Mouse (Mus musculus): Measurements from ENCODE around the gene Kdm8. TPM values are rescaled to one million over a fixed set of nuclear protein-coding genes. Genes with fewer than 3 reads are reported as not detected.

Gene Kdm8
- polyA plus RNA-seq, 1 experiment from 2014 or later: 8.4 TPM

DNA sequence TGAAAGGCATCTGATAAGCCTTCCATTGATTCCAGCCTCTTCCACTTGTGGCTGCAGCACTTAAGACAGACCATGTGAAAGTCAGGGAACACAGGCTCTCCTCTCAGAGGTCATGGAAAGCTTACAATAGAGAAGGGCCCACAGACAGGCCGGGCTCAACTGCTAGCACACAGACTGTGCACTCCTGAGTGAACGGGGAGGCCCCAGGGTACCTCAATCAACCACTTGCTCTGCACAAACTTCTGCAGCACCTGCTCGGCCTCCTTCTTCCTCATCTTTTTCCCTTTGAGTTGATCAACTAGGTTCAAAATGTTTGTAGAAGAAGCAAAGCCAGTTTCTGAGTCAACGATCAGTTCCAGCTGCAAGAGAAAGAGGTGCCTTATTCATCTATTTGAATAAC is 26.4 kb downstream of the Kdm8 start:
- H3K27me3 ChIP-seq: no peaks in the 10 kb centered on the region
- no peak overlapping the region for H3K4me3 ChIP-seq
- no peaks in the 10 kb centered on the region for H3K9me3 ChIP-seq (replicated peaks)
- H3K4me1 ChIP-seq: peaks cover 19% of the 10 kb centered on the region
- 94% methylated on average over 4 of the region's 4 CpGs for WGBS
- H3K36me3 ChIP-seq (ENCODE audit: poor library complexity, severe bottlenecking): peaks cover 48% of the 10 kb centered on the region
- H3K4me2 ChIP-seq: no peak overlapping the region
- no peak overlapping the region for H3K27ac ChIP-seq
- no peak for ATAC-seq
- no peak overlapping the region for H3K9ac ChIP-seq

DNA sequence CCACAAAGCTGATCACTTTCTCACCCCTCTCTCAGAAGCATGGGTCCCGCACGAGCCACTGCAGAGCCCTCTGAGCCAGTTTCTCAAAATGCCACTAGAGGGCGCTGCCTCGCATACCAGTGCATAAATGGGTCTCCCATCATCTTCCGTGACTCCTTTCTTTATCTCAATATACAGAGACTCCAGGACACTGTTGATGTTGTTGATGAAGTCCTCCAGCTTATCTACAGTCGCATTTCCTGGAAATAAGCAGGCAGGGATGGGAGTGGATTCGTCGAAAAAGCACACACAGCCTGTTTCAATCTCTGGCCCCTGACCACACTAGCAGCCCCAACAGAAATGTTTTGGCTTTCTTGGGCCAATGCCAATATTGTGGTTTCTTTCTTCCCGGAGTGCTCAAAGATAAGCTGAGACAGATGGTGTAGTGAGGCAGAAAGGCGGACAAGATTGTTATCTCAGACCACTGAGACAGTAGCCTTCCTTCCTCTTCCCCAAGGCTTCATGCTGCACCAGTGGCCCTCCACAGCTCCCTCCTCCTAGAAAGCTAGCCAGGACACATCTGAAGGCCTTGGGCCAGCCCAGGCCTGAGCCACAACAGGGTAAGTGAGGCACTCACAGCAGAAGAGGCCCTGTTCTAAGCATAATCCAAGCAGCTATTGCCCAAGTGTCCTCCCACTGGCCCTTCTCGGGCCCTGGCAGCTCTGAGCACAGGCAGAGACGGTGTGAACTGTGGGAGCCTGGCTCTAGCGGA is 27.7 kb downstream of the Kdm8 start:
- Histone ChIP-seq H3K4me1 (peaks cover 29% of the 10 kb centered on the region), H3K4me3 (no peak overlapping the region), H3K36me3 (ENCODE audit: poor library complexity, severe bottlenecking) (peaks cover 36% of the 10 kb centered on the region), H3K9me3 (replicated peaks) (no peaks in the 10 kb centered on the region), H3K4me2 (0 out of 2 replicates have a peak overlapping the region, but pooled peaks have one; percentile 2), H3K9ac (no peak overlapping the region), H3K27me3 (no peaks in the 10 kb centered on the region), H3K27ac (peak overlapping the region; percentile 42)
- peak; percentile 65 for ATAC-seq
- WGBS: 33% methylated on average over 13 of the region's 13 CpGs

DNA sequence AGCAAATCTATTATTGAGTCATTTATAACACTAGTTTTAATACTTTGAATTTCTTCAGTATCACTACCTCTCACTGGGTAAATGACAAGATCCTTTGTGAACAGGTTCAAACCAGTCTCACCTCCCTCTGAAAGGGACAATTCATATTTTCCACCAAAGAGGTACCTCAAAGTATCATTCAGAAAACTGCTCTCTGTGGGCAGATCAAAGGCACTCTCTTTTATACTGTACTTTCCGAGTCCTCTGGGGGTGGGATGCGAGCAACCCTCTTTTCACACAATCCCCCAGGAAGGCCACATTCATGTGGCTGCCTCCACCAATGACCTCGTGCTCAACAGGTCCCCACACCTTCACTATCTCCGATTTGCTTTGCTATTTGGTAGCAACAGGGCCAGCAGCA is 30.1 kb downstream of the Kdm8 start:
- no peak for ATAC-seq
- Histone ChIP-seq H3K36me3 (ENCODE audit: poor library complexity, severe bottlenecking) (peaks cover 20% of the 10 kb centered on the region), H3K4me2 (no peak overlapping the region), H3K4me1 (peaks cover 29% of the 10 kb centered on the region), H3K4me3 (no peak overlapping the region), H3K27me3 (no peaks in the 10 kb centered on the region), H3K27ac (no peak overlapping the region), H3K9ac (no peak overlapping the region), H3K9me3 (replicated peaks) (no peaks in the 10 kb centered on the region)
- WGBS: 87% methylated on average over 4 of the region's 4 CpGs

DNA sequence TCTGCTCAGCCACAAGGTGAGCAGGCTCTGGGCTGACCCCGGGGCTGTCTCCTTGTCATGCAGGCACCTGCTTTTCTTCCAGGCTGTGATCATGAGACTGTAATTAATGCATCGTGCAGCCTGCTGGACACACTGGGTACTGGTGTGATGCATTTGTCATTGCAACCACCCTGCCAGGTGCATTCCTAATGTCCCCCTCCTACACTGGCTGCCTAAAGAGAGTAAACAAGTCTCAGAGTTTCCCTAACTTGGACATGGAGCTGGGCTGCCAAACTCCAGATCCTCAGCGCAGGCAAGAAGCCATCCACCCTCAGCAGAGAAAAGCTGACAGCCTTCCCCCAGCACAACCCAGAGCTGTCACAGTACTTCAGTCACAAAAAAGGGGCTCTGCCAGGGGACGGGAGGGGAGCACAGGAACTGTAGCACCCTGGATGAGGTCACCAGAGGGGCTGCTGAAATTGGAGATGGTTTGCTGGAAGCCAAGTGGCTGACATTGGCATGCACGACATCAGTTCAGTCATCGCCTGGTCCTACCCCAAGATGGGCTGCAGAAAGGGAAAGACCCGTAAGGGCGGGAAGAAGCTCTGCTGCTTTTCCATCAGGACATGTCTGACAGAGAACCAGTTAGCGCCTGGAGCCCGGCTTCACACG is 31.2 kb downstream of the Kdm8 start:
- Histone ChIP-seq H3K4me1 (peaks cover 29% of the 10 kb centered on the region), H3K9me3 (replicated peaks) (no peaks in the 10 kb centered on the region), H3K4me2 (no peak overlapping the region), H3K27ac (peak overlapping the region; percentile 41), H3K36me3 (ENCODE audit: poor library complexity, severe bottlenecking) (peaks cover 24% of the 10 kb centered on the region), H3K4me3 (no peak overlapping the region), H3K27me3 (no peaks in the 10 kb centered on the region), H3K9ac (no peak overlapping the region)
- 38% methylated on average over 11 of the region's 11 CpGs for WGBS
- peak; percentile 34; the same call in 1 of the 2 replicates for ATAC-seq

DNA sequence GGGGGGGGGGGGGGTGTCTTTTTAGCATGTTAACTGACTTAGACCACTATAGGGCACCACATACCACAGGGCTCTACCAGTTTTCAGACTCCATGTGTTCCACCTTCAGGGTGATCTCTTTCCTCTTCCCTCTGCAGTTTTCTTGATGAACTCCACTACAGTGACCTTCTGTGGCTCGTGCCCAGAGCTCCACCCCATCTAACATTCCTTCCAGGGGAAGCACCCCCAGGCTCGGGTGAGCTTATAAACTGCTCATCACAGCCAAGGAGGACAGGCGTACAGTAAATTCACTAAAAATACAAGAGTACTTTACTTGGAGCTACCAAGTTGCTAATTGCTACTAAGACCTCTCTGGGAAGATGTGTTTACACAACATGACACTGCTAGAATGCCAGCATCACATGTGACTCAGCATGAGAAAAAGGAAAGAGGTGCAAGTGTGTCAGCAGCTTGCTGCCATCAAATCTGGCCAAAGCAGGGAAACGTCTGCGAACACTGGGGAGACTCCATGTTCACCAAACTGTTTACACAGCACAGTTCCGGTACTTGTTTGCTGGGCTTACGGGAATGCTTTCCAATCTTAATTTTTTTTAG is 34.0 kb downstream of the Kdm8 start:
- Histone ChIP-seq H3K9me3 (replicated peaks) (no peaks in the 10 kb centered on the region), H3K36me3 (ENCODE audit: poor library complexity, severe bottlenecking) (peaks cover 35% of the 10 kb centered on the region), H3K4me3 (no peak overlapping the region), H3K27me3 (no peaks in the 10 kb centered on the region), H3K9ac (no peak overlapping the region), H3K4me1 (peaks cover 21% of the 10 kb centered on the region), H3K4me2 (no peak overlapping the region), H3K27ac (no peak overlapping the region)
- WGBS: 86% methylated on average over 7 of the region's 7 CpGs
- ATAC-seq: no peak

DNA sequence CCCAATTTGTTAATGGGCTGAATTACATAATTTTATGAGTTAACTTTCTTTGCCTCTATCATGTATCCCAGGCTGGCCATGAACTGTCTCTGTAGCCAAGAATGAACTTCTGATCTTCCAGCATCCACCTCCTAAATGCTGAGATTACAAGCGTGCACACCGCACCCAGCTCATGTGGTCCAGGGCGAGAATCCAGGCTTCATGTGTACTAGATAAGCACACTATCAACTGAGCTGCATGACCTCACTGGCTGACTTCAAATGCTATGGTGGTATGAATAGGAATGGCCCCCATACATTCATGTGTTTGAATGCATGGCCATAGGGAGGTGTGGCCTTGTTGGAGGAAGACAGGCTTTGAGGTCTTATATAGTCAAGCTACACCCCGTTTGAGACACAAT is 36.0 kb downstream of the Kdm8 start:
- Histone ChIP-seq H3K4me2 (no peak overlapping the region), H3K27ac (no peak overlapping the region), H3K9me3 (replicated peaks) (no peaks in the 10 kb centered on the region), H3K9ac (no peak overlapping the region), H3K27me3 (no peaks in the 10 kb centered on the region), H3K4me1 (peaks cover 14% of the 10 kb centered on the region), H3K36me3 (ENCODE audit: poor library complexity, severe bottlenecking) (peaks cover 55% of the 10 kb centered on the region), H3K4me3 (no peak overlapping the region)
- no peak for ATAC-seq
- 95% methylated on average over 4 of the region's 4 CpGs for WGBS

DNA sequence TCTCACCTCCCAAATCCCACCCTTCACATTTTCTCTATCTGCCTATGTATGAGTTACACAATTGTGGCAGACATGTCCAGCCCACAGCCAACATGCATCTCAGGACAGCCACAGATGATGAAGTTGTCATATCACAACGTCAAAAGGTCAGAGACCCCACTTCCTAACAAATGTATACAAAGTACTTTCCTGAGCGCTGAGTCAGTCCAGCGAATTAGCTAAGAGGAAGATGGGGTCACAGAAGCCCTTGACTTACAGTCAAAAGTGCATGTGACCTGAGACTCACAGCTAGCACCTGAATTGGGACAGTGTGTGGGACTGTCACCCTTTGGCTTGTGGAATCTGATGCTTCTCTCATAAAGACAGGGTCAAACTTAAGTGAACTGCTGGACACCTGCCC is 37.9 kb downstream of the Kdm8 start:
- Histone ChIP-seq H3K27me3 (no peaks in the 10 kb centered on the region), H3K36me3 (ENCODE audit: poor library complexity, severe bottlenecking) (peaks cover 65% of the 10 kb centered on the region), H3K9ac (no peak overlapping the region), H3K9me3 (replicated peaks) (no peaks in the 10 kb centered on the region), H3K4me1 (no peaks in the 10 kb centered on the region), H3K4me2 (no peak overlapping the region), H3K4me3 (no peak overlapping the region), H3K27ac (no peak overlapping the region)
- WGBS: 87% methylated on average over 3 of the region's 3 CpGs
- ATAC-seq: no peak

DNA sequence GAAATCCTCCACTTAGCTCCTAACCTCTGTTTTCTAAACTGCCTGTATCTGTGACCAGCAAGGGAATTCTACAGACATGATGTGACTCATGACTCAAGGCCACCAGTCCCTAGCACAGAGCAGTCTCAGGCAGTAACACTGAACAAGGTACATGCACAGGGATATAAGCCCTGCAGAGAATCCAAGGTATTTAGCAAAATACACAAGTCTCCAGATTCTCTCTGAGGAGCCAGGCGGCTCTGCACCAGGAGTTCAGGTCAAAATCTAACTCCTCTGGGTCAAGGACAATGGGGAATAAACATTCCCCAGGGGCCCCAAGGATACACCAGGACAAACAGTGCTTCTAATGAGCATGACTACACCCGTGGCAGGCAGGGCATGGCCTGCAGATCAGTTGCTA is 38.4 kb downstream of the Kdm8 start:
- Histone ChIP-seq H3K9ac (no peak overlapping the region), H3K27ac (no peak overlapping the region), H3K4me3 (no peak overlapping the region), H3K4me2 (no peak overlapping the region), H3K9me3 (replicated peaks) (no peaks in the 10 kb centered on the region), H3K27me3 (no peaks in the 10 kb centered on the region), H3K4me1 (no peaks in the 10 kb centered on the region), H3K36me3 (ENCODE audit: poor library complexity, severe bottlenecking) (peaks cover 59% of the 10 kb centered on the region)
- ATAC-seq: no peak
- 77% methylated on average over 2 of the region's 2 CpGs for WGBS

DNA sequence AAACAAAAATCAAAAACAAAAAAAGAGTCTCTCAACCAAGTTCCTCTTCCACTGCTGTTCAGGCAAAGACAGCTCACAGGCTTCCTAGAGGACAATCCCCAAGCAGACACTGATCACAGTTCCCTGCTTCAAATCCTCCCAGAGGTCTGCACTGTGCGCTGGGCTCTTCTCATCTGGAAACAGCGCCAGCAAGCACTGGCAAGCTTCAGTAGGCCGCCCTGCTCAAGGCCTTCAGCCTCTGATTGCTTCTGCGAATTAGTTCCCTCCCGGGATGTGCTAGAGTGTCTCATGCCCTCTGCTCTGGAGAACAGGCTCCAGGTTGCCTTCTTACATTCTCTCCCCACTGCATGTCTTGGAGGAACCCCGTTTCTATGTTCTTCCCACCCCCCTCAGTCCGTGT is 40.3 kb downstream of the Kdm8 start:
- Histone ChIP-seq H3K4me1 (0 out of 2 replicates have a peak, but pooled peaks cover 3% of the 10 kb centered on the region), H3K4me2 (no peak overlapping the region), H3K9ac (no peak overlapping the region), H3K4me3 (no peak overlapping the region), H3K27ac (no peak overlapping the region), H3K36me3 (ENCODE audit: poor library complexity, severe bottlenecking) (peaks cover 57% of the 10 kb centered on the region), H3K9me3 (replicated peaks) (no peaks in the 10 kb centered on the region), H3K27me3 (no peaks in the 10 kb centered on the region)
- WGBS: 96% methylated on average over 7 of the region's 7 CpGs
- ATAC-seq: no peak

DNA sequence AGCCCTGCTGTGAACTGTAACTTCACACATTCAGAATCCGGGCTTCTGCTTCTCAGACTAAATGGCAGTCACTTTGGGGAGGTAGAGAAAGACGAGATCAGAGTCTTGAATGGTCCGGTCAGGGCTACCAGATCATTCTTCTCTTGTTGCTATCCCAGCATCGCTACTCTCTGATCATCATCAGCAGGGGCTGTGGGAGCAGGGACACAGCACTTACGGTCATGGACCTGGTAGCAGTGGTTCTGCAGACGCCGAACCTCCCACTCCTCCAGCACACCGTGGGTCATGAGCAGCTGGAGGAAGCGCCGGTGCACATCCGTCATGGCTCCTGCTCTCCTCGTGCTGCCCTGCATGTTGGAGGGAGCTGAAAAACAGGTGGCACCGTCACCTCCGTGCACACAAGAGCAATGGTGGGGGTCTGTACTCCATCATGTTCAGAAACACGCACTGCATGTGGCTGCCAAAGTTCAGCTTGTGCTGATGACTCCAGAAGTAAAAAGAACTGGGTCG is 41.7 kb downstream of the Kdm8 start:
- no peaks in the 10 kb centered on the region for H3K27me3 ChIP-seq
- no peak overlapping the region for H3K4me2 ChIP-seq
- no peak overlapping the region for H3K4me3 ChIP-seq
- no peak overlapping the region for H3K9ac ChIP-seq
- H3K4me1 ChIP-seq: peaks cover 13% of the 10 kb centered on the region
- no peak for ATAC-seq
- H3K9me3 ChIP-seq (replicated peaks): no peaks in the 10 kb centered on the region
- 97% methylated on average over 16 of the region's 16 CpGs for WGBS
- H3K36me3 ChIP-seq (ENCODE audit: poor library complexity, severe bottlenecking): peaks cover 48% of the 10 kb centered on the region
- no peak overlapping the region for H3K27ac ChIP-seq

DNA sequence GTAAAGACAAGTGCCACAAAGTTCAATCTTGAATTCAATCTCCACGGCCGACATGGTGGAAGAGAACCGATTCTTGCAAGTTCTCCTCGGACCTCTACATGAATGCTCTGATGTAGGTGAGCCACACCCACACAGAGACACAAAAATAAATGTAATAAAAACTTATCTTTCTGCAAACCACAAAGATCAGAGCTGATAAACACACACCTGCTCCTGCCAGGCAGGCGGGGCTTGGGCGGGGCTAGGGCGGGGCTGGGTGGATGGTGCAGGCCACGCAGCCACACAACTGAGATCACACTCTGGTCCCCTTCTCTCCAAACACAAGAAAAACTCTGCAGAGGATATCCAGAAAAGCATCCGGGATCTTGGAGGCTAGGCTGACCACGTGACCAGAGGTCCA is 42.6 kb downstream of the Kdm8 start:
- WGBS: 90% methylated on average over 10 of the region's 10 CpGs
- Histone ChIP-seq H3K4me3 (no peak overlapping the region), H3K36me3 (ENCODE audit: poor library complexity, severe bottlenecking) (peaks cover 40% of the 10 kb centered on the region), H3K4me2 (no peak overlapping the region), H3K9ac (no peak overlapping the region), H3K9me3 (replicated peaks) (no peaks in the 10 kb centered on the region), H3K27ac (no peak overlapping the region), H3K4me1 (peaks cover 18% of the 10 kb centered on the region), H3K27me3 (no peaks in the 10 kb centered on the region)
- ATAC-seq: no peak

DNA sequence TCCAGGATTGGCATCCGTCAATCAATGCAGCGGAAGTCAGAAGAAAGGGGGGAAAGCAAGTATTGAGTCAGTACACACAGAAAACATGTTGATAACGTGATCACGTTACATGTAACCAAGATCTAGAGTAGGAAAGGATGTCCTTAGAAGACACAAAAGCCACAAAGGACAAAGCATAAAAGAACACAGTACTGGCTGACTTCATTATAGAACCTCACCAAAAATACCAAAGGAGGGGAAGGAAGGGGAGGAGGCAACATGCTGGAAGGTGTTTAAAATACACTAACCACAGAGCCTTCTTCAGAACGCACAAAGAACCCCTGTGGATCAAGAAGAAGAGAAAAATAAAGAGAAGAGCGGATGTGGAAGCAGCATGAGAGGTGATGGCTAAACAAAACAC is 44.2 kb downstream of the Kdm8 start:
- Histone ChIP-seq H3K9ac (peak overlapping the region; percentile 37; the same call in 1 of the 2 replicates), H3K9me3 (replicated peaks) (no peaks in the 10 kb centered on the region), H3K4me1 (peaks cover 19% of the 10 kb centered on the region), H3K4me3 (no peak overlapping the region), H3K27me3 (no peaks in the 10 kb centered on the region), H3K4me2 (no peak overlapping the region), H3K27ac (no peak overlapping the region), H3K36me3 (ENCODE audit: poor library complexity, severe bottlenecking) (peaks cover 28% of the 10 kb centered on the region)
- ATAC-seq: no peak
- WGBS: 82% methylated on average over 6 of the region's 6 CpGs

All from forebrain, embryonic 13.5 days (tissue).